Mouse (Mus musculus): ENCODE results near the gene 1700001K19Rik.

DNA sequence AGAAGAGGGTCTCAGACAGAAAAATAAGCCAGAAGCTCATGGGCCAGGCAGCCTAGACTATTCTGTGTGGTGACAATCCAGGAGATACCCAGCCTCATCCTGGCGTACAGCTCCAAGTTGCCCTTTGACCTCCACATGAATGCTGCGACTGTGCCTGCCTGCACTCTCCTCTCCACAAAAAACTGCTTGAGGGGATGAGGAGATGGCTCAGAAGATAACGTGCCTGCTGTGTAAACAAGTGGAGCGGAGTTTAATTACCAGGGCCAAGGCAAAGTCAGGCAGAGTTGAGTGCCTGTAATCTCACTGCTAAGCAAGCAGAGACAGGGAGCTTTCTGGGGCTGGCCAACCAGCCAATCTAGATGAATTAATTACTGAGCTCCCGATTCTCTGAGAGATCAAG, 33.6 kb upstream of the 1700001K19Rik start:
- TF ChIP-seq EP300 (IDR thresholded peaks at IDR 0.05; ENCODE audit: low read depth in 1 of 2, low read length in 2 of 2) (no peak), RCOR1 (IDR thresholded peaks at IDR 0.05; ENCODE audit: low read depth, low read length) (no peak), ELF1 (IDR thresholded peaks at IDR 0.05; ENCODE audit: low read depth, low read length) (no peak), POLR2A (IDR thresholded peaks at IDR 0.05; ENCODE audit: control insufficient read depth in 1 of 2, insufficient read depth in 1 of 2, low read depth in 1 of 2, low read length in 2 of 2, poor library complexity in 1 of 2) (no peak), ZNF384 (IDR thresholded peaks at IDR 0.05; ENCODE audit: low read depth, low read length) (no peak)
